Mouse (Mus musculus): ENCODE measurements around the gene Ppp1r14b.

Ppp1r14b gene

GRCm38 (mm10) chr19:6994002-6994401 is 19.2 kb downstream of the Ppp1r14b start:
- no peak for DNase-seq (ENCODE audit: low spot score in 2 of 2)

- DNase-seq (ENCODE audit: low spot score in 2 of 2) = no peak
Observed at GRCm38 (mm10) chr19:6994489-6994888, 19.7 kb downstream of the Ppp1r14b start.

GRCm38 (mm10) chr19:6995255-6995991 is 20.7 kb downstream of the Ppp1r14b start:
- DNase-seq (ENCODE audit: low spot score in 2 of 2) = no peak

GRCm38 (mm10) chr19:6996006-6996405 is 21.2 kb downstream of the Ppp1r14b start, which contains the start of the genes Nudt22 and Trpt1:
Nudt22 (minus strand) TSS chr19:6996117.
Trpt1 (plus strand) TSS chr19:6996131.
- DNase-seq (ENCODE audit: low spot score in 2 of 2) = peak; percentile 83 to 84

GRCm38 (mm10) chr19:6997721-6998290 is 23.0 kb downstream of the Ppp1r14b start:
- DNase-seq (ENCODE audit: low spot score in 2 of 2) = no peak

- DNase-seq (ENCODE audit: low spot score in 2 of 2) = no peak
Observed at GRCm38 (mm10) chr19:6999360-7000063, 24.7 kb downstream of the Ppp1r14b start.

- DNase-seq (ENCODE audit: low spot score in 2 of 2) = no peak
Observed at GRCm38 (mm10) chr19:7006892-7007593, 32.3 kb downstream of the Ppp1r14b start.

GRCm38 (mm10) chr19:7012426-7012825 is 37.7 kb downstream of the Ppp1r14b start:
- DNase-seq (ENCODE audit: low spot score in 2 of 2) = no peak

- no peak for DNase-seq (ENCODE audit: low spot score in 2 of 2)
Observed at GRCm38 (mm10) chr19:7013984-7014383, 39.2 kb downstream of the Ppp1r14b start.

- DNase-seq (ENCODE audit: low spot score in 2 of 2) = no peak
Observed at GRCm38 (mm10) chr19:7014481-7015135, 39.8 kb downstream of the Ppp1r14b start.

GRCm38 (mm10) chr19:7017541-7018457 is 43.0 kb downstream of the Ppp1r14b start:
- DNase-seq (ENCODE audit: low spot score in 2 of 2) = no peak

GRCm38 (mm10) chr19:7018546-7018945 is 43.8 kb downstream of the Ppp1r14b start:
- no peak for DNase-seq (ENCODE audit: low spot score in 2 of 2)

GRCm38 (mm10) chr19:7019191-7019590 is 44.4 kb downstream of the Ppp1r14b start, which contains the start of gene Fermt3:
Fermt3 (minus strand) TSS chr19:7019469.
- no peak for DNase-seq (ENCODE audit: low spot score in 2 of 2)

- DNase-seq (ENCODE audit: low spot score in 2 of 2) = no peak
Observed at GRCm38 (mm10) chr19:7020224-7020641, 45.5 kb downstream of the Ppp1r14b start.
